Mouse (Mus musculus) bone marrow, adult 2 months (tissue): ENCODE measurements around the gene Tmem88b.
A peak's percentile ranks its signal among the peaks of the same experiment; 100 is the strongest.

Experiments
- CTCF ChIP-seq: fragments of 200-500 bp; IDR thresholded peaks from 2 replicates; pipeline ENCODE4 v1.5.1; 2011; ENCODE audit warnings: low read length, control low read depth; ENCODE audit not compliant: control insufficient read depth, insufficient read depth
- POLR2A ChIP-seq: fragments of 200-500 bp; IDR thresholded peaks from 2 replicates; pipeline ENCODE4 v1.6.1; 2011; ENCODE audit warnings: low read depth, mild to moderate bottlenecking, control low read depth, low read length, borderline replicate concordance; ENCODE audit not compliant: control insufficient read depth

DNA sequence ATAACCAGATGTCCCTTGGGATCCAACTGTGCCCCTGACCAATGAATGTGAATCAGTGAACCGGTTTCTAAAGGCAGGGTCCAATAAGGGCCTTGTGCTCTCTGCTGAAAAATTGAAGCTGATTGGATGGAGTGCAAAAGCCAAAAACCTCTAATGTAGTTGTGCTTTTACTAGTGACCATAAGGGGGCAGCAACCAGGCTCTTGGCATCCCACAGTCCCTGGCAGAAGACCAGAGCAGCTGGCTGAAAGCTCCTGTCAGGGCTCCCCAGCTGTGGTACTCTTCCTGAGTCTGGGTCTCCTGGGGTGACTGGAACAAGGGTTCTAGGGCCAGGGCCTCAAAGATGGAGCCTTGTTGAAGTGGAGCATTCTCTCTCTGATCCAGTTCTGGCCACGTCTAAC, 48.2 kb upstream of the Tmem88b start:
- TF ChIP-seq CTCF (peak; percentile 65), POLR2A (no peak)
